Mouse (Mus musculus) frontal cortex, adult 2 months (tissue): ENCODE measurements around the gene Twistnb. TPM values are rescaled to one million over a fixed set of nuclear protein-coding genes. Genes with fewer than 3 reads are reported as not detected.

Experiments
- polyA plus RNA-seq: library from polyadenylated mRNA; depleted of rRNA; stranded (reverse); fragments of >200 nt; gene quantifications from 2 replicates; pipeline ENCODE4 v1.2.3, GENCODE M21; 2012; rRNA removed

The Twistnb gene
- polyA plus RNA-seq, 1 experiment: 7.8 TPM

Other genes starting within 250 kb of the Twistnb start
- gene Efcab10, start 34.8 kb upstream of the Twistnb start, polyA plus RNA-seq: 2.4 and 2.7 TPM in 2 replicates